Mouse (Mus musculus): ENCODE measurements around the gene Aqp9. TPM values are rescaled to one million over a fixed set of nuclear protein-coding genes. Genes with fewer than 3 reads are reported as not detected.

Gene Aqp9
- polyA plus RNA-seq, 1 experiment, result 0.33 TPM

DNA sequence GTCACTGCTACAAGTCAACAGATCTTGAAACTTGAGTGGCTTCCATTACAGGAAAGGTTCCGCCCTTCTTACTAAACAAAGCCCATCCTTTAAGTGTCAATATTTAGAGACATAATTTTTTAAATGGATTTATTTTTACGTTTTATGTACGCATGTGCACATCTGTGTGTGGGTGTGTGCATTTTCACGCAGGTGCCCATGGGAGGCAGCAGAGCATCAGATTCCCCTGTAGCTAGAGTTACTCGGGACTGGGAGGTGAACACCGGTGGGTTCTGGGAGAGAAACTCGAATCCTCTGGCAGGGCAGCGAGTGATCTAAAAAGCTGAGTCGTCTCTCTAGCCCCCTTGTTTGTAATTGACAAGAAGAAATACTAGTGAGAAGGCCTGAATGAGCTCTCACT, 5.1 kb upstream of the Aqp9 start:
- WGBS, result 46% methylated on average over 9 of the region's 9 CpGs
- DNase-seq (ENCODE audit: low read depth, low spot score), result no peak

DNA sequence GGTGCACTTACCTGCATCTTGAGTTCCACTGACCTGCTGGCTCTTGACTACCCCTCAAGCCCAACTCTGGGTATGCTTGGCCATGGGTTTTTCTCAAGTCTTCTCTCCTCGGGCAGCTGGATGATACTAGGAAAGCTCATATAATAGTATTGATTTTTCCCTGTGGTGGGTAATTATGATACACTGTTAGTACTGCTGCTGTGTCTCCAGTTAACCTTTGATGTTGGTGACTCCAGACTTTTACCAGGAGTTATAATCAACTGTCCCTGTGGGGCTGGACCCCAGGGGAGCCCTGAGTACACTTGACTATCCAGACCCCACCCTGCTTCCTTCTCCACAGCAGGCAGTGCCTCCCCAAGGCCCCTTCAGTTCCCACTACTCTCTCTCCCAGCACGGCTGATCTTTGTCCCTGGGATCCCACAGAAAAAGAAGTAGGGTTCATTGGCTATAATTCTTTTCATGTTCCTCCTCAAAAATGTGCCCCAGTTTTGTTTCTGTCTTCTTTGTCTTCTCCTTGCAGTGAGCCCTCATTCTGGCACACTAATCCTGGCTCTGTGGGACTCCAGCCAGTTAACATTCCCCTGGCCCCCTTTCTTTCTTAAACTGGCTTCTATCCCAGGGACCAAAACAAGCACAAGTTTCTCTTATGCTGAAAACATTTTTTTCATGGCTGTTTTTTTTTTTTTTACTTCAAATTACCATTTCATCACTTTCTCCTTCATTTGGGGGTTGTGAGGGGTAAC, 838 bp downstream of the Aqp9 start:
- 29% methylated on average over 2 of the region's 2 CpGs for WGBS
- DNase-seq (ENCODE audit: low read depth, low spot score), result no peak

DNA sequence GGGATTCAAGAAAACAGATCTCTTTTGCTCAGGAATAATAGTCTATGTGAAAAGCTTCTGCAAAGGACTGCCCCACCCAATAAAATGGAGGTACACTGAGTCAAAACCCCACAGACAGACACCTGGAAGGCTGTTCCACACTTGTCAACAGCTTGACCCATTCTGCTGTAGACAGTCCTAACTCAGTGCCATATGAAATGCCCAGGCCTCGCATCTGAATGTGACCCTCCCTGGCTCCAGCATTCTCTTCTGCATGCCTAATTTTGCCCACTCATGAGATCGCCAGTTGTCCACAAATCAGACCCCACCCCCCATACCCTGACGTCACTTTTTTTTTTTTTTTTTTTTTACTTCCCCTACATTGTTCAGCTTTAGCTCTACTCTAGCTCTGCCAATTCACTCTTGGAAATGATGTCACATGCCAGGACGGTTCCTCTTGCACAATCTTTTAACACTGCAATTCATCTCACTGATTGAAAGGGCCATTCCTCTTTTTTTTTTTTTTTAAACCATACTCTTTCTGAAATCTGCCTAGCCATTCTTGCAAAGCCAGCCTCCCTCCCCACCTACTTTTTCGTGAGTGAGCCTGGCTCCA, 1.5 kb downstream of the Aqp9 start:
- no peak for DNase-seq (ENCODE audit: low read depth, low spot score)
- WGBS, result 38% methylated on average over 5 of the region's 5 CpGs

DNA sequence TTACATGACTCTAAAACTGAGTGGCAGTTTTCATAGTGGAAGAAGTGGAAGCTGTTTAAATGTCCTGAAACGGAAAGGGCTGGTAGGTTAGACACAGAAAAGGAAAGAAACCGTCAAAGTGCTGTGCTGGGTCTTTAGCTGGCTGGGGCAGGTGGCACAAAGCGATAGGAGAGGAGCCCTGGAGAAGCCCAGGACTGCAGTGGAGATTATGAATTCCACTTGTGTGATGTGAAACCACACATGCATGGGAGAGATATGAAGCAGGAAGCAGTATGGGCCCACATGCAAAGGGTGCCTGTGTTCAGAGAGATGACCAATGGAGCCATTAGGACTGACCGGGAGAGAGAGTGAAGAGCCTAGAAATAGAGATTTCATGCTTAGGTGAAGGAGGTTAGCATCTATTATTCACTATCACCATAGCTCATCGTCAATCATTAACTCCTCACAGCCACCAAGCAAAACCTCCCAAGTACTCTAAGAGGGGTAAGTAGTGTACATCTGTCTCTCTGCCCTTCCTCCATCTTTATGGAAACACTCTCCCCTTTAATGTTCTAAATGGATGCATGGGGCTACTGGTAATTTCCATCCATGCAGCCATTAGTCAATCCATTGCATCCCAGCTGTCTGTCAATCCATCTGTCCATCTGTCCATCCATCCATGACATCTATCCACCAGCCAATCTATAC, 2.3 kb downstream of the Aqp9 start:
- WGBS, result 85% methylated on average over 5 of the region's 5 CpGs
- no peak for DNase-seq (ENCODE audit: low read depth, low spot score)

DNA sequence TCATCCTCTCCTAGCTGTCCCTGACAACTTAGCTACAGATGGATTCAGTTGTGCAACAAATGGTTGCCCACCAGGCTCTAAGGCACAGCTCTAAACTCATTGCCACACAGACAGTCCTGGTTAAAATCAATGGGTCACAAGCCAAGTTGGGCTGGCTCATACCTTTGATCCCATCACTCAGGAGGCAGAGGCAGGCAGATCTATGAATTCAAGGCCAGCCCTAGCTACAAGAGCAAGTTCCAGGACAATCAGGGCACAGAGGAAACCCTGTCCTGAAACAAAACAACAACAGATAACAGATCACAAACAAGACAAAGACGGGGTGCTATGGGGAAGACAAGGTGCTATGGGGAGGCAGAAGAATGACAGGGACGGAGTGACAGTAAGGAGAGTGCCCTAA, 3.0 kb downstream of the Aqp9 start:
- no peak for DNase-seq (ENCODE audit: low read depth, low spot score)
- 91% methylated on average over 2 of the region's 2 CpGs for WGBS

DNA sequence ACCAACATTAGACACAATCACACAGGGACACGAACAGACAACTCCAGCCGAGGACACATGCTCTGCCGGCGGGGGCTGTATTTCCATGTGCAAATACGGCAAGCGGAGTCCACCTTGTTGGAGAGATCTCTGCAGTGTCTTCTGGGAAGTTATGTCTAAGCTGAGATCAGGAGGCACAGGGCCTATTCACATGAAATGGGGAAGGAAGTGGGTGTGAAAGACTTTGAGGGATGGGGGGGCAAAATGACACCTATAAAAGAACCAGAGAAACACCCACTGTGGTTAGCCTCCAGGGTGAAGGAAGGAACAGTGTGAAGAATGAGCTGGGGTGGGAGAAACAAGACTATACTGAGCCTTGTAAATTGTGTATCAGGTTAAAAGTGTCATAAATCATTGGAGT, 3.4 kb downstream of the Aqp9 start:
- DNase-seq (ENCODE audit: low read depth, low spot score), result no peak

DNA sequence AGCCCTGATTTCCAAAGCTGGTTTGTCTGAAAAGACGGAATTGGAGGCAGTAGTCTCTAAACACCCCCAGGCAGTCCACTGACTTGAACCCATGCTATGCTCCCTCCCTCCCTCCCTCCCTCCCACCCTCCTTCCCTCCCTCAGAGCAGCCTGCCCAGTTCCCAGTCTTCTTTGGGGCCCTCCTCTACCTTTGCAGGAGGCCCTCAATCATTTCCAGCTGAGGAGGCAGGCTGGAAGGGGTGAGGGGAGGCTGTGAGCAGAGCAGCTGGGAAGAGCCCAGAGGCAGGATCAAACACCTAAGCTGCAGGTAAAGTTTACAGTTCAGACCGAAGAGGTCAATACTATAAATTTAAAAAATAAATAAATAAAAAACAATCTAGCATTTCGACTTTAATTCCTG, 4.1 kb downstream of the Aqp9 start:
- 61% methylated on average over 3 of the region's 3 CpGs for WGBS
- DNase-seq (ENCODE audit: low read depth, low spot score), result no peak

More for the DNA sequence above, 3.4 kb downstream of the Aqp9 start:
- 48% methylated on average over 6 of the region's 6 CpGs for WGBS

DNA sequence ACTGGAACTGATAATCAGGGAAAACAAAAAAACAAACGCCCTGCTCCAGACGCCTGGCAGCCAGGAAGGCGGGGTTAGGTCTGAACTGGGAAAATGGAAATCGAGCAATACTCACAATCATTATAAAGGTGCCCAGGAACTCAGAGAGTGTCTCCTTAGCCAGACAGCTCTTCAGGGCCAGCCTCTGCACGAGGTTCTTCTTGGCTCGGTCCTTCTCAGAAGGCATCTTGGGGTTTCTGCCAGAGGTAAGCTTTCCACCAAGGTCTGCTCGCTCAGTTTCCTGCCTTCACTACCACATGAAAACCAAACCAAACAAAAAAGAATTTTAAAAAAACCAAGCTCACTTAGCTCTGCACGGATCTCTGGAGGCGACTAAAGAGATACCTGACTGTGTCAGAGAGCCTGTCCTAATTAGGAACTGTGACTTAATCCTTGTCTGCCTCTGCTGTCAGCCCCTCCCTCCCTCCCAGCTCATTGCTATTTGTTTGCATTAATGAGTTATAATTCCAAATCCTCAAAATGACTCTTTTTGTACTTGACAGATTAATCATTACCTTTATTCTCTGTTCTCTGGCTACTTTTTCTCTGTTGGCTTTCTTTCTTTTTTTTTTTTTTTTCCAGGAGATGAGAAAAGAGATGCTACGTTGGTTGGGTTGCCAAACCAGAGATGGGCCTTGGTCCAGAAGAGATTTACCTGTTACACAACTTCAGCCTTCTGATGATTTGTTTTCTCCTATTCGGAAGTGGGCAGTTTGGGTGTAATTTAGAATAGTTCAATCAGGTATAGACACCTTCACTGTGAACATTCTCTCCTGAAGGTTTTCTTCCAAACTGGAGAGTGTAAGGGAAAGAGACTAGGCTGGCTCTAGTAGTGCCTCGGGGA, 5.4 kb downstream of the Aqp9 start:
- no peak for DNase-seq (ENCODE audit: low read depth, low spot score)
- 52% methylated on average over 12 of the region's 12 CpGs for WGBS

DNA sequence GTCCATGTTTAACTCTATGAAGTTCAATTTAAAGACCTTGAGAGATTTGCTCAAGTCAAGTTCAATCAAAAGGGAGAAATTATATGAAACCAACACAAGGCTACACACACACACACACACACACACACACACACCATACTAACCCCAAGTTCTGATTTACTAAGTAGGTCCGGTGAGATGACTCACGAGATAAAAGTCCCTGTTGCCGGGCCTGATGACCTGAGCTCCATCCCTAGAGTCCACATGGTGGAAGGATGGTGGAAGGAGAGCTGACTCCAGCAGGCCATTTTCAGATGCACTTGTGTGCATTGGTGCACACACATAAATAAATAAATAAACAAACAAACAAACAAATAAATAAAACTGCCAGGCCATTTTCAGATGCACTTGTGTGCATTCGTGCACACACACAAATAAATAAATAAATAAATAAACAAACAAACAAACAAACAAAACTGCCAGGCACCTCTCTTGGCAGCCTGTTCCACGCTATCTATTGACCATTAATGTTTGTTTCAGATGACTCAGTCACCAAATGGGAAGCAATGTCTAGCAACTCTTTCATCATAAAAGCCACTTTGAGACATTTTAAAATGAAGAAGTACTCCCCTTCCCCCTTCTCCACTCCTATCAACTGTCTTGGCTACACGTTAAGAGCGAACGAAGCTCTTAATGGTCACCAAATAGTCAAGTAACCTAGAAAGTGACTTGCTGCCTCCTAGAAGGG, 6.2 kb downstream of the Aqp9 start:
- DNase-seq (ENCODE audit: low read depth, low spot score), result no peak
- WGBS, result 79% methylated on average over 8 of the region's 8 CpGs

DNA sequence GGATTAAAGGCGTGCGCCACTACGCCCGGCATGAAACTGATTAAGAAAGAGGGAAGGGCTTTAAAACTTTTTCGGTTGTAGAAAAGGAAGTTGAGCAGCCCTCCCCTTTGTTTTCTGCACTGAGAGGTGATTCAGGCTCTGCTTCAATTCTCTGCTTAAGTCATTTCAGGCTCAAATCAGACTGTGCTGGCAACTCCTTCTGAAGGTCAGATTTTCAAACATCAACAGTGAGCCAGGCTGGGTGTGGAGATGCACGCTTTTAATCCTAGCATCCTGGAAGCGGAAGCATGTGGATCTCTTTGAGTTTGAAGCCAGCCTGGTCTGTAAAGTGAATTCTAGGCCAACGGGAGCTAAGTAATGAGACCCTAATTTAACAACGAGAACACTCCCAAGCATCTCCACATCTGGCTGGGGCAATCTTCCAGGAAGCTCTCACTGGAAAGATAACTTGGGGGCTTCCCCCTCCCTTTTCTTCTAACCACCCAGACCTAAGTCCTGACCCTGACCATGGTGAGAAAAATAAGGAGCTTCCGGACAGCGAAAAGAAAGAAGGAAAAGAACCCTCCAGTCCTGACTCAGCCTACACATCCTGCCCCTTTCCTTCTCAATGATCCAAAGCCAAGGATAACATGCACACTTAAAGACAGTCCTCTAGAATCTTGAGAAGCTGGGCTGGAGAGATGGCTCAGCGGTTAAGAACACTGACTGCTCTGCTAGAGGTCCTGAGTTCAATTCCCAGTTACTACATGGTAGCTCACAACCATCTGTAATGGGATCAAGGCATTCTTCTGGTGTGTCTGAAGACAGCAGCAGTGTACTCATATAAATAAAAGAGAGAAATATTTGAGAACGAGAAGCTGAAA, 7.4 kb downstream of the Aqp9 start:
- no peak for DNase-seq (ENCODE audit: low read depth, low spot score)
- WGBS, result 75% methylated on average over 13 of the region's 13 CpGs

DNA sequence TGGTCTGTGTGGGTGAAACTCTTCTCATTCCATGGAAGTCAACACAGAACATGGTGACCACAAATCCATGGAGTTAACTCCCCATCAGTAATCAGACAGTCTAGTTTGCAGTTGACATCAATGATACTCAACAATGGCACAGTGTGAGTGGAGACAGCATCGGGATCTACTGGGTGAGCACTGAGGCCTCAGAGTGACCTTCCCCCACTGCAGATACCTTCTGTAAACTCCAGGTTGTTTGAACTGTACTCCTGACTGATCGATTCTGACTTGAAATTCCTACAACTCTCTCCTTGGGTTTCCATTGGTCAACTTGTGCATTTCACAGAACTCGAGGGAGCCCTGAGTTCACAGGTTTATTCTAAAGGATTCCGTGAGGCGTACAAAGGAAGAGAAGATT, 8.8 kb downstream of the Aqp9 start:
- no peak for DNase-seq (ENCODE audit: low read depth, low spot score)
- WGBS, result 60% methylated on average over 5 of the region's 5 CpGs

DNA sequence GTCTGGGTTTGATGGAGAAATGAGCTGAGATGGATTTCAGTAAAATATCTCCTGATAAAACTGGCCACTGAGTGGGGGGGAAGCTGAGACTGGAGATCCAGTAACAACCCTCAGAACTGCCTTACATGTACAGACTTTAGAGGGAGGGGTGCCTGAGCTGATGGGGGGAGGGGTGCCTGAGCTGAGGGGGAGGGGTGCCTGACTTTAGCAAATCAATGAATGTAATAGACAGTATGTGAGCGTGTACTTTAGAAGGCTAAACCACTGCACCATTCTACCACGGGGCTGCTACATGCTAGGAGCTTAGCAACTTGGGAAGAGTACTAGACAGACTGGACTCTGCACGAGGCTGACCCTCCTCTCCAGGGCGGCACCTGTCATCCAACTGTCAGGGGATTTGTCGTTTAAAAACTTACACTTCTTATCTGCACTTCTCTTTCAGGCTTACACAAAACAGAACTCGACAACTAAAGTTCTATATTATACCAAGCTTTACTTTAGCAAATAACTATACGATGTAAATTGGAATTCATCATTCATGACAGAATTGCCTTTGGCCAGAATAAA, 9.3 kb downstream of the Aqp9 start:
- 79% methylated on average over 7 of the region's 7 CpGs for WGBS
- DNase-seq (ENCODE audit: low read depth, low spot score), result no peak

DNA sequence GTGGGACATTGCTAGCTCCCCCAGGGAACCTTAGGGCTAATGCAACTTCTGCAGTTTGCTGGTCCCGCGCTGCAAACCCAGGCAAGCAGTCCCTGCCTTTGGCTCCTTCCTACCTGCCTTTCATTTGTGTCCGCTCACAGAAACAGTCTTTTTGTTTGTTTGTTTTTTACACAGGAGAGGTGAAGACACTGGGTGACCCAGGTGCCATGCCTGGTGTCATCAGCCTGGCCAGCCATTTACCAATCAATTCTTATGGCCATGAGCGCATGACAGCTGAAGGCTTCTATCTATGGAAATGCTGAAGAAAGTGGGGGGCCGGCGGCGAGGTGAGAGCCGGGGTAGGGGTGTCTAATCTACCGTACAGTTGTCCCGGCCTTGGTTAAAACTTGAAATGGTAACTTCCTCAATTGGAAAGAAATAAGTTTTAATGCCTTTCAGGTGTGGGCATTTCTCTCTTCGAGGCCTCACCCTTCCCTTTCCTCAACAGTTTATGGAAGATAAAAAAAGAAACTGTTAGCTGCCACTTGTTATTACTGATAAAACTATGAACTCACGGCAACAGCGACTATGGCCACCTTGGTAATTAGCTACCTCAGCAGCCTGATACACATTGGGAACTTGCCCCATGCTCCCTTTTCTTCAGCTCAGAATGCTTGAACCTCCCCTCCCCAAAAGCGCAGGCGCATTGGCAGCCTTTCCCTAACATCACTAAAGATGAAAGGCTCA, 10.4 kb downstream of the Aqp9 start:
- no peak for DNase-seq (ENCODE audit: low read depth, low spot score)
- 83% methylated on average over 15 of the region's 15 CpGs for WGBS

DNA sequence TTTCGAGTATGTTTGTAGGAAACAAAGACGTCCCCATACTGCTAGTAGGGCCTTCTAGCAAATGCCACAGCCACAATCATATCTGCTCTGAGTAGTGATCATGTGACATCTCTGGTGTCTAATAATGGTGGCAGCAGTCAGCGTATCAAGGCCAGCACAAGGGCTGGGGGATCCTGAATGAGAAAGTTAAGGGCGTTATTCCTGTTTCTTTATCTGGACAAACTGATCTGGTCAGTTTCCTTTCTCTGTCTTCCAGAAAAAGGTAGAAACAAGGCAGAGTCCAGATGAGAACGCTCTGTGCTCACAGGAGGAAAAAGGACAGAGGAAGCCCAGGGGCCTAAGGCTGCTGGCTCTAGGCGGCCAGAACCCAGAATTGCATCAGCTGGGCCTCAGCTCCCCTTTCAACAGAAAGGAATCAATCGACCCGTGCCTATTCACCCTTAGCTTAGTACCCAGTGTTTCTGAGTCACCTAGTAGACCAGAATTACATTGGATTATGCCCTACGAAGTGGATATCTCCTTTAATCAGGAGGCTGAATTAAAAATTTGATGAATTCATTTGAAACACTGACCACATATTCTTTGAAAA, 11.9 kb downstream of the Aqp9 start:
- WGBS, result 82% methylated on average over 9 of the region's 9 CpGs
- DNase-seq (ENCODE audit: low read depth, low spot score), result no peak

DNA sequence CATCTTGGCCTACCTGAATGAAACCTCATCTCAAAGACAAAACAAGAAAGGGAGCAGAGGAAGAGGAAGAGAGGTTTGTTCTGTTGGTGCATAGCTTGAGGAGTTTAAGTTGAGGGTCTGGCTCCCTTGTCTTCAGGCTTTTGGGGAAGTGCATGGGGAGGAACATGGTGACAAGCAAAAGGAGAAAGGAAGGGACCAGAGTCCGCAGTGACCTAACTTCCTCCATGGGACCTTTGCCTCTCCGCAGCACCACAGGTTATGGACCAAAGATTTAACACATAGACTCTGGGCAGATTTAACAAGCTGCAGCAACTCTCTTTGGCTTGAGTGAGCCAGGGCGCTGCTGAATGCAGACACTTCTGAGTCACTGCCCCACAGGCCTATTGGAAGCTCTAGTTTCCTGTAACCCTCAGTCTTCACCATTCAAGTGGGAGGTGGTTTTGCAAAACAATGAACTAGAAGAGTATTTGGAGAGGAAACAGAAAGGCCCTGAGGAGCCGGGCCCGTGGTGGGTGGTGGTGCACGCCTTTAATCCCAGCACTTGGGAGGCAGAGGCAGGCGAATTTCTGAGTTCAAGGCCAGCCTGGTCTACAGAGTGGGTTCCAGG, 13.0 kb downstream of the Aqp9 start:
- WGBS, result 76% methylated on average over 7 of the region's 7 CpGs
- no peak for DNase-seq (ENCODE audit: low read depth, low spot score)

DNA sequence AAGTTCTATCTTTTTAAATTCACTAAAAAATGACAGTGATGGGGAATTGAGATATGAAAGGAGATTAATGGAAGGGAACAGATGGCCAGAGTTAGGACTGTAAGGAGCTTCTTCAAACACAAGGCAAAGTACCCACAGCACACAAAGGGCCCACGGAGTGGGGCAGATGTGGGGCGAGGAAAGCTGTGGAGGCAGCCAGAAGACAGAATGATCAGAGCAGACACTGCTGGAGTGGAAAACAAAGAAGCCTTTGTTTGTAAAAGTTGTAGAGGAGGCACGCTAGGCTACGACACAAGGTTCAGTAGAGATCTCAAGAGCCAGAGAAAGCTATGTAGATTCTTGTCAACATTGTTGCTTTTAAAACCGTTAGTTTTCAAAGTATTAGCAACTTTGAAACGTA, 17.1 kb downstream of the Aqp9 start:
- DNase-seq (ENCODE audit: low read depth, low spot score), result no peak

DNA sequence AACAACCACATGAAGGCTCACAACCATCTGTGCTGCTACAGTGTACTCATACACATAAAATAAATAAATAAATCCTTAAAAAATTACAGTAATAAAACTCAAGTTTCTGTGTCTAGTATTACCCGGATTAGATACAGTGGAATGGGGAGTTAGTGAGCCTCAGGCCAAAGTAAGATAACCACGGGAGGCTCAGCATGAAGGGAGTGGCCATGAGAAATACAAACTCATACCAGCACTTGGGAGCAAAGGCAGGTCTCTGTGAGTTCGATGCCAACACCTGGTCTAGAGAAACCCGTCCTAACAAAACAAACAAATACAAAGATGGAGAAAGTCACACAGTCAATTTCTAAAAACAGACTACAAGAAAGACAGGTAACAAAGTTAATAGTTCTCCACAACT, 18.3 kb downstream of the Aqp9 start:
- 43% methylated on average over 4 of the region's 4 CpGs for WGBS
- no peak for DNase-seq (ENCODE audit: low read depth, low spot score)

More for the DNA sequence above, 17.1 kb downstream of the Aqp9 start:
- 50% methylated on average over 6 of the region's 6 CpGs for whole genome bisulfite sequencing
